Mouse (Mus musculus): ENCODE data around the gene Gm49336. TPM values are rescaled to one million over a fixed set of nuclear protein-coding genes. Genes with fewer than 3 reads are reported as not detected.

The Gm49336 gene
- polyA plus RNA-seq, 1 experiment: 1.3 TPM

- no peak for TF ChIP-seq FLI1 (IDR thresholded peaks at IDR 0.05; ENCODE audit: low read length)
- TF ChIP-seq GATA1 (IDR thresholded peaks at IDR 0.05; ENCODE audit: borderline replicate concordance, low read length): no peak
- no peak overlapping the region for H3K4me3 ChIP-seq (replicated peaks)
- H3K27me3 ChIP-seq (replicated peaks): no peaks in the 10 kb centered on the region
- peaks cover 12% of the 10 kb centered on the region for H3K9me3 ChIP-seq
- no peaks in the 10 kb centered on the region for H3K36me3 ChIP-seq (replicated peaks; ENCODE audit: low read length)
- H3K4me1 ChIP-seq: no peaks in the 10 kb centered on the region; the same call in 1 of the 2 replicates
Measured at GRCm38 (mm10) chr14:60195999-60196398, 55.3 kb downstream of the Gm49336 start.

- no peak overlapping the region for H3K4me3 ChIP-seq (replicated peaks)
Measured at GRCm38 (mm10) chr14:60194606-60195005, 56.7 kb downstream of the Gm49336 start.

GRCm38 (mm10) chr14:60189771-60190170 is 61.5 kb downstream of the Gm49336 start:
- Histone ChIP-seq H3K4me1 (no peaks in the 10 kb centered on the region; the same call in 1 of the 2 replicates), H3K4me3 (replicated peaks) (no peak overlapping the region), H3K9me3 (peaks cover 16% of the 10 kb centered on the region), H3K27me3 (replicated peaks) (peaks cover 3% of the 10 kb centered on the region), H3K36me3 (replicated peaks; ENCODE audit: low read length) (no peaks in the 10 kb centered on the region)
- no peak for TF ChIP-seq FLI1 (IDR thresholded peaks at IDR 0.05; ENCODE audit: low read length)
- no peak for TF ChIP-seq GATA1 (IDR thresholded peaks at IDR 0.05; ENCODE audit: borderline replicate concordance, low read length)

More at GRCm38 (mm10) chr14:60194606-60195005, 56.7 kb downstream of the Gm49336 start:
- TF ChIP-seq FLI1 (IDR thresholded peaks at IDR 0.05; ENCODE audit: low read length) (no peak), GATA1 (IDR thresholded peaks at IDR 0.05; ENCODE audit: borderline replicate concordance, low read length) (no peak)
- no peaks in the 10 kb centered on the region for H3K36me3 ChIP-seq (replicated peaks; ENCODE audit: low read length)
- H3K4me1 ChIP-seq: no peaks in the 10 kb centered on the region; the same call in 1 of the 2 replicates
- no peaks in the 10 kb centered on the region for H3K27me3 ChIP-seq (replicated peaks)
- peaks cover 16% of the 10 kb centered on the region for H3K9me3 ChIP-seq

GRCm38 (mm10) chr14:60188201-60188825 is 63.0 kb downstream of the Gm49336 start:
- TF ChIP-seq GATA1 (IDR thresholded peaks at IDR 0.05; ENCODE audit: borderline replicate concordance, low read length) (no peak), FLI1 (IDR thresholded peaks at IDR 0.05; ENCODE audit: low read length) (no peak)
- H3K36me3 ChIP-seq (replicated peaks; ENCODE audit: low read length): no peaks in the 10 kb centered on the region
- peaks cover 16% of the 10 kb centered on the region for H3K9me3 ChIP-seq
- no peak overlapping the region for H3K4me3 ChIP-seq (replicated peaks)
- peaks cover 4% of the 10 kb centered on the region for H3K27me3 ChIP-seq (replicated peaks)
- no peaks in the 10 kb centered on the region for H3K4me1 ChIP-seq

GRCm38 (mm10) chr14:60181306-60181705 is 70.0 kb downstream of the Gm49336 start:
- peaks cover 36% of the 10 kb centered on the region for H3K27me3 ChIP-seq (replicated peaks)
- H3K36me3 ChIP-seq (replicated peaks; ENCODE audit: low read length): no peaks in the 10 kb centered on the region
- no peak overlapping the region for H3K4me3 ChIP-seq (replicated peaks)
- no peaks in the 10 kb centered on the region for H3K9me3 ChIP-seq
- TF ChIP-seq FLI1 (IDR thresholded peaks at IDR 0.05; ENCODE audit: low read length): no peak
- no peak for TF ChIP-seq GATA1 (IDR thresholded peaks at IDR 0.05; ENCODE audit: borderline replicate concordance, low read length)
- peaks cover 28% of the 10 kb centered on the region for H3K4me1 ChIP-seq

GRCm38 (mm10) chr14:60178571-60178955 is 72.7 kb downstream of the Gm49336 start:
- Histone ChIP-seq H3K36me3 (replicated peaks; ENCODE audit: low read length) (no peaks in the 10 kb centered on the region), H3K9me3 (no peaks in the 10 kb centered on the region), H3K4me1 (peaks cover 33% of the 10 kb centered on the region), H3K27me3 (replicated peaks) (peaks cover 60% of the 10 kb centered on the region), H3K4me3 (replicated peaks) (no peak overlapping the region)
- no peak for TF ChIP-seq GATA1 (IDR thresholded peaks at IDR 0.05; ENCODE audit: borderline replicate concordance, low read length)
- TF ChIP-seq FLI1 (IDR thresholded peaks at IDR 0.05; ENCODE audit: low read length): no peak

GRCm38 (mm10) chr14:60177614-60178570 is 73.4 kb downstream of the Gm49336 start:
- peaks cover 33% of the 10 kb centered on the region for H3K4me1 ChIP-seq
- no peaks in the 10 kb centered on the region for H3K36me3 ChIP-seq (replicated peaks; ENCODE audit: low read length)
- no peak for TF ChIP-seq FLI1 (IDR thresholded peaks at IDR 0.05; ENCODE audit: low read length)
- TF ChIP-seq GATA1 (IDR thresholded peaks at IDR 0.05; ENCODE audit: borderline replicate concordance, low read length): no peak
- H3K4me3 ChIP-seq (replicated peaks): peak overlapping the region; percentile 92
- H3K27me3 ChIP-seq (replicated peaks): peaks cover 65% of the 10 kb centered on the region
- no peaks in the 10 kb centered on the region for H3K9me3 ChIP-seq

- Histone ChIP-seq H3K9me3 (no peaks in the 10 kb centered on the region), H3K36me3 (replicated peaks; ENCODE audit: low read length) (no peaks in the 10 kb centered on the region), H3K4me1 (peaks cover 33% of the 10 kb centered on the region), H3K27me3 (replicated peaks) (peaks cover 72% of the 10 kb centered on the region), H3K4me3 (replicated peaks) (peak overlapping the region; percentile 92)
- TF ChIP-seq GATA1 (IDR thresholded peaks at IDR 0.05; ENCODE audit: borderline replicate concordance, low read length): no peak
- TF ChIP-seq FLI1 (IDR thresholded peaks at IDR 0.05; ENCODE audit: low read length): no peak
Measured at GRCm38 (mm10) chr14:60176891-60177613, 74.3 kb downstream of the Gm49336 start.

- peak overlapping the region; percentile 92 for H3K4me3 ChIP-seq (replicated peaks)
- H3K4me1 ChIP-seq: peaks cover 33% of the 10 kb centered on the region
- H3K36me3 ChIP-seq (replicated peaks; ENCODE audit: low read length): no peaks in the 10 kb centered on the region
- TF ChIP-seq GATA1 (IDR thresholded peaks at IDR 0.05; ENCODE audit: borderline replicate concordance, low read length) (no peak), FLI1 (IDR thresholded peaks at IDR 0.05; ENCODE audit: low read length) (no peak)
- H3K9me3 ChIP-seq: no peaks in the 10 kb centered on the region
- H3K27me3 ChIP-seq (replicated peaks): peaks cover 75% of the 10 kb centered on the region
Measured at GRCm38 (mm10) chr14:60176469-60176890, 74.8 kb downstream of the Gm49336 start.
